Mouse (Mus musculus) limb, embryonic 14.5 days (tissue): ENCODE measurements around the gene Fat4. TPM values are rescaled to one million over a fixed set of nuclear protein-coding genes. Genes with fewer than 3 reads are reported as not detected.

Experiments used
- ATAC-seq: fragments of 200-750 bp; cut with Nextera tagmentation; 2 replicates; pipeline ENCODE4 v1.8.0; 2017; ENCODE audit warnings: low read depth, moderate number of reproducible peaks, moderate TSS enrichment; ENCODE audit not compliant: low FRiP score
- DNase-seq: peaks from one replicate; pipeline ENCODE4 v3.0.0-alpha.2; 2015; ENCODE audit warnings: low spot score
- H3K27ac ChIP-seq: fragments of 300-500 bp; sonication (generic); replicated peaks from 2 replicates; pipeline ENCODE4 v1.5.1; 2014; ENCODE audit warnings: low read depth, mild to moderate bottlenecking, low read length, moderate library complexity, mixed read lengths
- H3K27me3 ChIP-seq: fragments of 300-500 bp; sonication (generic); 2 replicates; pipeline ENCODE4 v1.6.1; 2014; ENCODE audit warnings: low read length, mixed read lengths; ENCODE audit not compliant: control insufficient read depth, insufficient read depth
- H3K36me3 ChIP-seq: fragments of 300-500 bp; sonication (generic); 2 replicates; pipeline ENCODE4 v1.6.1; 2014; ENCODE audit warnings: mild to moderate bottlenecking, low read length, moderate library complexity, mixed read lengths; ENCODE audit not compliant: control insufficient read depth, insufficient read depth
- H3K4me1 ChIP-seq: fragments of 300-500 bp; sonication (generic); 2 replicates; pipeline ENCODE4 v1.6.1; 2014; ENCODE audit warnings: antibody characterized with exemption, low read length, mixed read lengths; ENCODE audit not compliant: control insufficient read depth, insufficient read depth
- H3K4me2 ChIP-seq: fragments of 300-500 bp; sonication (generic); replicated peaks from 2 replicates; pipeline ENCODE4 v1.6.1; 2014; ENCODE audit warnings: low read depth, mild to moderate bottlenecking, low read length, moderate library complexity; ENCODE audit not compliant: severe bottlenecking
- H3K4me3 ChIP-seq: fragments of 300-500 bp; sonication (generic); replicated peaks from 2 replicates; pipeline ENCODE4 v1.5.1; 2014; ENCODE audit warnings: low read length
- H3K9ac ChIP-seq: fragments of 300-500 bp; sonication (generic); 2 replicates; pipeline ENCODE4 v1.6.1; 2014; ENCODE audit warnings: mild to moderate bottlenecking, low read depth, low read length, moderate library complexity; ENCODE audit not compliant: severe bottlenecking
- H3K9me3 ChIP-seq: fragments of 300-500 bp; sonication (generic); 2 replicates; pipeline ENCODE4 v1.6.1; 2016; ENCODE audit warnings: low read length; ENCODE audit not compliant: control insufficient read depth
- POLR2A ChIP-seq: fragments of 200-500 bp; IDR thresholded peaks from 2 replicates; pipeline ENCODE4 v1.8.0; 2012; ENCODE audit warnings: inconsistent platforms, mild to moderate bottlenecking, moderate library complexity, borderline replicate concordance; ENCODE audit not compliant: insufficient read depth, insufficient read length; ENCODE audit errors: extremely low read depth
- WGBS: fragments of 180-500 bp; shearing (Covaris S2); extraction: QIAGEN DNeasy Blood & Tissue Kit; methylation state at CpG from one replicate; pipeline ENCODE4 v1.1.7; 2014; 5-methylcytosine and 5-hydroxymethylcytosine counted together
- polyA plus RNA-seq, 2 experiments: library from polyadenylated mRNA; depleted of rRNA in 1 of 2; stranded (reverse) in 1 of 2; unstranded in 1 of 2; fragments of >200 nt; fragmentation: Nextera tagmentation in 1 of 2; extraction: Ambion mirVana in 1 of 2; gene quantifications; 2 replicates each; pipeline versions ENCODE4 v1.2.1 to v1.2.3; 2012 to 2014

The Fat4 gene
- polyA plus RNA-seq, 2 experiments, result 22.8 to 23.9 TPM

GRCm38 (mm10) chr3:38882778-38883177, 4.0 kb upstream of the Fat4 start:
- 59% methylated on average over 6 of the region's 6 CpGs for WGBS
- Histone ChIP-seq H3K9ac (no peak overlapping the region), H3K27ac (no peak overlapping the region)

DNA sequence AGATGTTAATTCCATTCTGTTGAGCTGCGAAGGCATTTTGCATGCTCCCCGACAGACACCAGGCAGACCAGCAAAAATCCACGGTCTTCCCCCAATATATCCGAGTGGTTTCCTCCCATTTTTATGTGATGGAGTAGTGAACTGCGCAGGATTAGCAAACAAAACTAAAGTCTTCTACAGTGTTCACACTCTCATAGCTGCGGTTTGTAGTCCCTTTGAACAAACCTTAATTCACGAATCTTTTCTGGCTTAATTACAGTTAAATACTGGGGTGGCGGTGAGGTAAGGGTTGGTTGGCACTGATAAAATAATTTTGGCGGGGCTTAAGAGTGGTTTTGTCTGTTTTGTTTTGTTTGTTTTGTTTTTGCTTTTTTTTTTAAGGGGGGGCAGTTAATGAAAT, 3.1 kb upstream of the Fat4 start:
- Histone ChIP-seq H3K4me2 (peak overlapping the region; percentile 90), H3K4me3 (no peak overlapping the region; the same call in 1 of the 2 replicates), H3K27me3 (no peaks in the 10 kb centered on the region), H3K9me3 (no peaks in the 10 kb centered on the region), H3K4me1 (peaks cover 6% of the 10 kb centered on the region; the same call in 1 of the 2 replicates), H3K27ac (no peak overlapping the region), H3K9ac (peak overlapping the region; percentile 5; the same call in 1 of the 2 replicates), H3K36me3 (peaks cover 3% of the 10 kb centered on the region; the same call in 1 of the 2 replicates)
- ATAC-seq (no peak), DNase-seq (no peak)
- TF ChIP-seq POLR2A, result no peak
- 36% methylated on average over 9 of the region's 9 CpGs for WGBS

More at GRCm38 (mm10) chr3:38882778-38883177, 4.0 kb upstream of the Fat4 start:
- Histone ChIP-seq H3K9me3 (no peaks in the 10 kb centered on the region), H3K4me3 (no peak overlapping the region), H3K4me1 (no peaks in the 10 kb centered on the region), H3K36me3 (no peaks in the 10 kb centered on the region), H3K27me3 (no peaks in the 10 kb centered on the region), H3K4me2 (no peak overlapping the region)
- TF ChIP-seq POLR2A, result no peak
- DNase-seq (peak; percentile 69), ATAC-seq (no peak)

GRCm38 (mm10) chr3:38884276-38884675, 2.5 kb upstream of the Fat4 start:
- Histone ChIP-seq H3K4me2 (peak overlapping the region; percentile 90), H3K4me1 (peaks cover 12% of the 10 kb centered on the region), H3K9ac (peak overlapping the region; percentile 5; the same call in 1 of the 2 replicates), H3K27me3 (no peaks in the 10 kb centered on the region), H3K4me3 (peak overlapping the region; percentile 87), H3K27ac (peak overlapping the region; percentile 98), H3K9me3 (no peaks in the 10 kb centered on the region), H3K36me3 (peaks cover 9% of the 10 kb centered on the region)
- WGBS, result 0% methylated on average over 6 of the region's 6 CpGs
- peak; percentile 95 for DNase-seq
- TF ChIP-seq POLR2A, result no peak
- ATAC-seq, result peak; percentile 41; the same call in 1 of the 2 replicates

- TF ChIP-seq POLR2A, result 0 out of 2 replicates have a peak, but pooled peaks have one; percentile 25
- 0% methylated on average over 24 of the region's 24 CpGs for WGBS
- H3K9me3 ChIP-seq, result no peaks in the 10 kb centered on the region
These were observed 1.8 kb upstream of the Fat4 start for GRCm38 (mm10) chr3:38884919-38885418.

GRCm38 (mm10) chr3:38885481-38886001, 1.2 kb upstream of the Fat4 start:
- ATAC-seq (peak; percentile 85), DNase-seq (peak; percentile 86)
- H3K27ac ChIP-seq, result peak overlapping the region; percentile 98
- peaks cover 21% of the 10 kb centered on the region for H3K36me3 ChIP-seq
- H3K4me2 ChIP-seq, result peak overlapping the region; percentile 90
- H3K4me1 ChIP-seq, result peaks cover 15% of the 10 kb centered on the region
- peak overlapping the region; percentile 92 for H3K9ac ChIP-seq
- H3K27me3 ChIP-seq, result no peaks in the 10 kb centered on the region
- 0 out of 2 replicates have a peak, but pooled peaks have one; percentile 7 for TF ChIP-seq POLR2A
- H3K4me3 ChIP-seq, result peak overlapping the region; percentile 87
- WGBS, result under 1% methylated on average over 50 of the region's 56 CpGs
- no peaks in the 10 kb centered on the region; the same call in 1 of the 2 replicates for H3K9me3 ChIP-seq

More at GRCm38 (mm10) chr3:38884919-38885418, 1.8 kb upstream of the Fat4 start:
- Histone ChIP-seq H3K4me3 (peak overlapping the region; percentile 87), H3K4me1 (peaks cover 15% of the 10 kb centered on the region), H3K27me3 (no peaks in the 10 kb centered on the region), H3K27ac (peak overlapping the region; percentile 98), H3K4me2 (peak overlapping the region; percentile 90), H3K9ac (peak overlapping the region; percentile 92), H3K36me3 (peaks cover 16% of the 10 kb centered on the region)
- ATAC-seq (peak; percentile 69), DNase-seq (peak; percentile 87)
